Mouse (Mus musculus) cerebellum, adult 2 months (tissue): ENCODE measurements at regions not wholly inside any gene's neighbourhood (a gene's known extent, or its start where the extent isn't known, plus 50 kb on each side); places are given as distances from the start of the nearest gene placed in this dataset.
"Not testable (repeated sequence)": the region's sequence is repeated elsewhere in the genome, so short reads cannot be mapped to it uniquely, and the experiment has no call there.

ENCODE experiments used
- DNase-seq, 2 experiments: peaks; one replicate each; pipeline ENCODE4 v3.0.0; 2021
- H3K27ac ChIP-seq: fragments of 200-500 bp; 2 replicates; pipeline ENCODE4 v1.5.1; 2012; ENCODE audit warnings: low read length, control low read depth, inconsistent platforms; ENCODE audit not compliant: insufficient read depth
- H3K27me3 ChIP-seq: fragments of 200-500 bp; 2 replicates; pipeline ENCODE4 v1.6.1; 2012; ENCODE audit warnings: inconsistent platforms, mild to moderate bottlenecking, low read length, moderate library complexity; ENCODE audit not compliant: control insufficient read depth, insufficient read depth
- H3K4me1 ChIP-seq: fragments of 200-500 bp; 2 replicates; pipeline ENCODE4 v1.6.1; 2011; ENCODE audit warnings: low read length; ENCODE audit not compliant: control insufficient read depth, insufficient read depth
- H3K4me3 ChIP-seq: fragments of 200-500 bp; replicated peaks from 2 replicates; pipeline ENCODE3; 2011; ENCODE audit warnings: mild to moderate bottlenecking, low read depth, low read length, control low read depth; ENCODE audit not compliant: insufficient read depth
- CTCF ChIP-seq: fragments of 200-500 bp; IDR thresholded peaks from 2 replicates; pipeline ENCODE4 v1.5.1; 2011; ENCODE audit warnings: low read depth, mild to moderate bottlenecking, control low read depth, low read length, moderate library complexity, borderline replicate concordance; ENCODE audit not compliant: insufficient read depth
- POLR2A ChIP-seq: fragments of 200-500 bp; IDR thresholded peaks from 2 replicates; pipeline ENCODE4 v1.6.1; 2011; ENCODE audit warnings: low read length, control low read depth, borderline replicate concordance; ENCODE audit not compliant: insufficient read depth
- WGBS: fragments of 180-500 bp; shearing (Covaris S2); methylation state at CpG from one replicate; pipeline ENCODE4 v1.1.7; 2018; 5-methylcytosine and 5-hydroxymethylcytosine counted together

- DNase-seq = no peak
- Histone ChIP-seq H3K4me1 (no peaks in the 10 kb centered on the region), H3K27ac (no peak overlapping the region), H3K27me3 (no peaks in the 10 kb centered on the region), H3K4me3 (no peak overlapping the region)
- TF ChIP-seq CTCF = no peak
- TF ChIP-seq POLR2A = no peak
- WGBS = 18% methylated on average over 3 of the region's 3 CpGs
These were observed 694.5 kb upstream of the Slc8a1 start for GRCm38 (mm10) chr17:82432678-82433077.

- Histone ChIP-seq H3K27me3 (no peaks in the 10 kb centered on the region), H3K4me3 (no peak overlapping the region), H3K4me1 (no peaks in the 10 kb centered on the region), H3K27ac (no peak overlapping the region)
- no peak for TF ChIP-seq CTCF
- TF ChIP-seq POLR2A = no peak
- WGBS = 89% methylated on average over 2 of the region's 2 CpGs
- no peak for DNase-seq
These were observed 670.1 kb upstream of the Slc8a1 start for GRCm38 (mm10) chr17:82408296-82408695.

GRCm38 (mm10) chr17:82399328-82399727 lies 661.2 kb upstream of the Slc8a1 start:
- no peak for DNase-seq
- Histone ChIP-seq H3K27me3 (no peaks in the 10 kb centered on the region), H3K27ac (no peak overlapping the region), H3K4me1 (no peaks in the 10 kb centered on the region), H3K4me3 (no peak overlapping the region)
- WGBS = 92% methylated on average over 1 of the region's 1 CpGs
- TF ChIP-seq POLR2A (no peak), CTCF (no peak)

GRCm38 (mm10) chr17:82379371-82379770 lies 641.2 kb upstream of the Slc8a1 start:
- WGBS = 83% methylated on average over 10 of the region's 11 CpGs

GRCm38 (mm10) chr17:82378248-82378820 lies 640.2 kb upstream of the Slc8a1 start:
- no peak overlapping the region for H3K27ac ChIP-seq
- no peak overlapping the region for H3K4me3 ChIP-seq
- no peaks in the 10 kb centered on the region for H3K4me1 ChIP-seq
- H3K27me3 ChIP-seq = no peaks in the 10 kb centered on the region
- DNase-seq = no peak
- no peak for TF ChIP-seq CTCF
- TF ChIP-seq POLR2A = no peak
- WGBS = 82% methylated on average over 2 of the region's 2 CpGs

More at GRCm38 (mm10) chr17:82379371-82379770, 641.2 kb upstream of the Slc8a1 start:
- H3K27me3 ChIP-seq, H3K27ac ChIP-seq, H3K4me3 ChIP-seq, H3K4me1 ChIP-seq, DNase-seq: not testable (repeated sequence)

DNA sequence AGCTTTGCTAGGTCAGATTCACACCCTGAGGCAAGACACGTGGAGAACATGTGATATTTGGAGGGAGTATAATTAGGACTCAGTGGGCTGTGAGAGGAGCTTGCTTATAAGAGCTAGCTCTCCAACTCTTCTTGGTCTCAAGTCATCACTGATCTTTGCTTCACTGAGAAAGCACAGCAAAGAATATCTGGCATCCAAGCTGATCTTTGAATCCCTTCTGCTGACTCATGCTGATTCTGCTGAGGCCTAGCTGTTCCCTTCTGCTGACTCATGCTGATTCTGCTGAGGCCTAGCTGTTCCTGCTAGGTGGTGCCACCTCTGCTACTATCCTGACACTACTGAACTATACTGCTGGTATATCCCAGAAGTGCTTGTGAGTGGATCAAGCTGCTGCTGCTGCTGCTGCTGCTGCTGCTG lies 639.0 kb upstream of the Slc8a1 start:
- 65% methylated on average over 1 of the region's 1 CpGs for WGBS
- DNase-seq = no peak
- Histone ChIP-seq H3K4me3 (no peak overlapping the region), H3K27ac (no peak overlapping the region), H3K4me1 (no peaks in the 10 kb centered on the region), H3K27me3 (no peaks in the 10 kb centered on the region)
- TF ChIP-seq POLR2A (no peak), CTCF (no peak)

- TF ChIP-seq POLR2A = no peak
- TF ChIP-seq CTCF = no peak
- Histone ChIP-seq H3K27ac (no peak overlapping the region), H3K27me3 (no peaks in the 10 kb centered on the region), H3K4me1 (no peaks in the 10 kb centered on the region), H3K4me3 (no peak overlapping the region)
- no peak for DNase-seq
These were observed 629.7 kb upstream of the Slc8a1 start for GRCm38 (mm10) chr17:82367876-82368275.

DNA sequence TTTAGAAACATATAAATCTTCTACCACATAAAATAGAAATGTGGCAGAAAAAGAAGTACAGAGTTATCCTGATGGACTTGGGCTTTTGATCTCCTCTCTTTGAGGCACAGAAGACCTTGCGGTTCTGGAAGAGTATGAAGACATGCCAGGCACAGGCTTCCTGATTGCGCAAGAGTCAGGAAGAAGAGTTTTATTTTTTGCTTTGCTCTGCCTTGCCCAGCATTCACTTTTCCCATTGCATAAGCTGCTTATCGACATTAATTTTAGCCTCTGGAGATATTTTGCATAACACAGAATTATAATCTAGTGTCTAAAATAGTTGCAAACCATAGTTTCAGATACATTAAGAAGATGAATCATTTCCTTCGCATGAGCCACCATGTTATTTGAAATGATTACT lies 627.8 kb upstream of the Slc8a1 start:
- TF ChIP-seq CTCF (no peak), POLR2A (no peak)
- Histone ChIP-seq H3K27ac (no peak overlapping the region), H3K4me1 (no peaks in the 10 kb centered on the region), H3K27me3 (no peaks in the 10 kb centered on the region), H3K4me3 (no peak overlapping the region)
- WGBS = 95% methylated on average over 4 of the region's 4 CpGs
- DNase-seq = no peak

- TF ChIP-seq POLR2A (no peak), CTCF (no peak)
- Histone ChIP-seq H3K27me3 (no peaks in the 10 kb centered on the region), H3K27ac (no peak overlapping the region), H3K4me3 (no peak overlapping the region), H3K4me1 (no peaks in the 10 kb centered on the region)
- no peak for DNase-seq
These were observed 610.5 kb upstream of the Slc8a1 start for GRCm38 (mm10) chr17:82348636-82349035.
